Mouse (Mus musculus): ENCODE results near the gene Npas4. TPM values are rescaled to one million over a fixed set of nuclear protein-coding genes. Genes with fewer than 3 reads are reported as not detected.

Npas4 gene
- polyA plus RNA-seq (2015; fragmentation: Nextera tagmentation; extraction: Ambion mirVana): not detected in 2 replicates

DNA sequence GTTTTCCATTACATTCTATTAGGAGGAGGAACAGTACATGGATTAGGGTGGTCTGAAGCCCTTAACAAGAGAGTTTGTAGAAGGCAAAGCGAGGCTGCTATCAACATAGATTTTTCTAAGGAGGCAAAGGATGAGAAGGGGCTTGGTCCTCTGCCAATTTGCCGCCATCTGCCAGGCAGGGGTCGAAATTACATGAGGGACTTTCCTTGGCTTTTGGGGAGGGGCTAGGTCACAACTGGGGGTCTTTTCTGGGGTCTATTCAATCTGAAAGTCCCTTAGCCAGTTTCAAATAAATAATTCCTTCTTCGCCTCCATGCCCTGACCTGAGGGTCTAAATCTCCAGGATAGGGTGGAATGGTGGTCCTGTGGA, at the start of gene Npas4:
TSS of gene Npas4 (minus strand) at position 61 of the 370 bp plus-strand sequence.

GRCm38 (mm10) chr19:5038709-5039156, 48.6 kb upstream of the Npas4 start, which contains the start of the genes B4gat1 and AC124502.3:
Gene B4gat1, plus strand, starts transcription at chr19:5038826.
Gene AC124502.3, plus strand, starts transcription at chr19:5038891.

DNA sequence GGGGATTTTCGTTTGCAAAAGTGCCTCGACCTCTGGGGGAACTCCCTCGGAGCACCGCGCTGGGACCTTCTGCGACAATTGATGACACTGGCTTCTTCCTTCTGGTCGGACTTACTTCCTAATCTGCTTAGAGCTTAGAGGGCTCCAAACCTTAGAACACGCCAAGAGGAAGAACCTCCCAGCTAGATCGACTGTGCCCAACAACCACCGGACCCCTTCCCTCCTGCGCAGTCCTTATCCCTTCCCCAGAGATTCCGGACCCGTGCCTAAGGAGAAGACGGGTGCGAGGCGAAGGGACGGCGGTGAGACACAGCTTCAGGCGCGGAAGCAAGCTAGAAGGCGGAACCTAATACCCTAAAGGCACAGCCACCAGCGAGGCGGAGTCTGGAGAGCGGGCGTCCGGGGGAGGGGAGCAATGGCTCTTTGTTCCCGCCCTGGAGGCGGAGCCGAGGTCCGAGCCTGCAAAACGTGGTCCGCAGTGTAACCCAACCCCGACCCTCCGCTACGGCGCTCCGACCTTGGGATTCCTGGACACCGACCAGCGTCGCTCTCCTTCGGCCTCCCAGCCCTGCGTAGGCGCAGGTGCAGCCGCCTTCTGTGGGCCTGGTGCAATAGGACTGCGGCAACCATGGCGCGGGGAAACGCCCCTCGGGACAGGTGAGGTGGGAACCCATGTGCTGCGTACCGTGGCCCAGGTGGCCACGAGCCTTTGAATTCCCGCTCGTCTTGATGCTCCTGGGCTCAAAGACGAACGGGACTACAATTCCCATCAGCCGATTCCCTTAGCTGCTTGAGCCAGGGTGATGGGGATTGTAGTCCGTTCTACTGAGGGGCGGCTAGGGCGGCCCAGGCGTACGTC, 33.7 kb upstream of the Npas4 start, which contains the start of gene Slc29a2:
TSS of gene Slc29a2 (plus strand) at position 240 of the 859 bp plus-strand sequence.

DNA sequence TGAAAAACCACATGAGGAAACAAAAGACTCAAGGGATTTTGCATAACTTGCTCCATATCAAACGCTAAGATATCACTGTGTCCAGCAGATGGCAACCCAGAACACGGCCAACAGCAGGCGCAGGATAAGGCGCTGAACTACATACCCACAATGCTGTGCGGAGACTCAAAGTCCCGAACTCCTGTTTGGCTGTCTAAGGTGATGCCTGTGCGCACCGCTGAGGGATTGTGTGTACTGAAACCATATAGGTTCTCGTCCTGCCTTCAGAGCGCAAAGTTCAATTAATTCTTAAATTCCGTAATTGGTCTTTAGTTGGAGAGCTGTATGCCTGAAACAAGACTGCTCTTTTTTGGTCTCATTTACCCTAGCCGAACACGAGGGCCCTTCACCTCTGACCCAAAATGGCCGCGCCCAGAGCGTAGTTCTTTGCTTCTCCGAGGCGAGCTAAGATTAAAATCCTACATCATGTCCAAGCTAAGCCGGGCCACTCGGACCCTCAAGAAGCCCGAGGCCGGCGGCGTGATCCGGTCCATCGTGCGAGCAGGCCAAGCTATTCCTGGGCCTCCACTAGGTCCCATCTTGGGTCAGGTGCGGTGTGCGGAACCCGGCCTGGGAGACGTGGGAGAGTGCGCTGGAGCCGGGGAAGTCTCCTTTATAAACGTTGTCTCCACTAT, 28.1 kb downstream of the Npas4 start, which contains the start of gene Mrpl11:
TSS of gene Mrpl11 (plus strand) at position 220 of the 674 bp plus-strand sequence.

DNA sequence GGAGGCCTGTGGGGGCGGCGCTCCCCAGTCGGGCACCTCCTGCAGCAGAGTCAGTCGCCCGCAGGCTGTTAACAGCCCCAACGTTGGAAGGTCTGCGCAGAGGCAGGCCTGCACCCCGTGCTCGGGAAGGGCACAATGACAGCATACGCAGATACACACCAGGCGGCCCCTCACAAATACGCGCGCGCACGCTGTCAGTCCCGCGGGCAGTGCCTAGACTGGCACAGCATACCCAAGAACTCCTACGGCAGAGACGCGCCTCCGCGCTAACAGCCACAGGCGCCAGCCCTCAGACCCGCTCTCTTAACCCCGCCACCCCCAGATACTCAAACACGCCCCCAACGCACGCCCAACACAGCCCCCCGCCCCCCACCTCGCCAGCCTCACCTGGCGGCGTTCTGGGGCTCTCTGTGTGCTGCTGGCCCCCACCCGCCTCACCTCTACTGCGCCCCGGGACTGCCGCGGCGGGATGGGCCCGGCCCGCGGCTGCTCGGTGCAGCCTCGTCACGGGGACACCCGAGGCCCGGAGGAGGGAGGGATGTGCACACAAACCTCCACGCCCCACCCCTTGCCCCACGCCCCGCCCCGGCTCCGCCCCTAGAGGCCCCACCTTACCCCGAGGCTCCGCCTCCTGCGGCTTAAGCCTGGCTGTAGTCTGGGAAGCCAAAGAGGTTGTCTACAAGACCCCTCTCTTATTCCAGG, 47.4 kb downstream of the Npas4 start, which contains the start of gene Peli3:
TSS of gene Peli3 (minus strand) at position 577 of the 702 bp plus-strand sequence.

Other genes with a start within 250 kb of the Npas4 start
- 17.3 and 20.0 TPM in 2 replicates for gene Rbm4b, start 233.8 kb downstream of the Npas4 start, polyA plus RNA-seq (2015; fragmentation: Nextera tagmentation; extraction: Ambion mirVana)
- gene Rbm4, start 196.4 kb downstream of the Npas4 start, polyA plus RNA-seq (2015; fragmentation: Nextera tagmentation; extraction: Ambion mirVana): 25.4 and 26.0 TPM in 2 replicates
- 17.9 and 19.5 TPM in 2 replicates for gene Gm21992, start 178.7 kb downstream of the Npas4 start, polyA plus RNA-seq (2015; fragmentation: Nextera tagmentation; extraction: Ambion mirVana)
- gene Rbm14, start 178.7 kb downstream of the Npas4 start, polyA plus RNA-seq (2015; fragmentation: Nextera tagmentation; extraction: Ambion mirVana): 17.5 and 22.4 TPM in 2 replicates
- 38.7 and 46.0 TPM in 2 replicates for gene Ccs, start 151.0 kb downstream of the Npas4 start, polyA plus RNA-seq (2015; fragmentation: Nextera tagmentation; extraction: Ambion mirVana)
- not detected in 2 replicates for gene Ccdc87, start 150.9 kb downstream of the Npas4 start, polyA plus RNA-seq (2015; fragmentation: Nextera tagmentation; extraction: Ambion mirVana)
- 47.9 and 54.9 TPM in 2 replicates for gene Ctsf, start 135.2 kb downstream of the Npas4 start, polyA plus RNA-seq (2015; fragmentation: Nextera tagmentation; extraction: Ambion mirVana)
- 751 and 907 TPM in 2 replicates for gene Actn3, start 112.4 kb downstream of the Npas4 start, polyA plus RNA-seq (2015; fragmentation: Nextera tagmentation; extraction: Ambion mirVana)
- gene Zdhhc24, start 111.6 kb downstream of the Npas4 start, polyA plus RNA-seq (2015; fragmentation: Nextera tagmentation; extraction: Ambion mirVana): 5.1 and 5.9 TPM in 2 replicates
- gene Bbs1, start 83.7 kb downstream of the Npas4 start, polyA plus RNA-seq (2015; fragmentation: Nextera tagmentation; extraction: Ambion mirVana): 0.87 and 1.1 TPM in 2 replicates
- 46.4 and 52.9 TPM in 2 replicates for gene Dpp3, start 62.0 kb downstream of the Npas4 start, polyA plus RNA-seq (2015; fragmentation: Nextera tagmentation; extraction: Ambion mirVana)
- 0.57 and 0.77 TPM in 2 replicates for gene Peli3, start 47.2 kb downstream of the Npas4 start, polyA plus RNA-seq (2015; fragmentation: Nextera tagmentation; extraction: Ambion mirVana)
- gene Mrpl11, start 28.2 kb downstream of the Npas4 start, polyA plus RNA-seq (2015; fragmentation: Nextera tagmentation; extraction: Ambion mirVana): 105 and 106 TPM in 2 replicates
- gene Slc29a2, start 33.5 kb upstream of the Npas4 start, polyA plus RNA-seq (2015; fragmentation: Nextera tagmentation; extraction: Ambion mirVana): 5.1 and 6.5 TPM in 2 replicates
- 30.5 and 36.4 TPM in 2 replicates for gene B4gat1, start 48.5 kb upstream of the Npas4 start, polyA plus RNA-seq (2015; fragmentation: Nextera tagmentation; extraction: Ambion mirVana)
- 0.21 and 2.1 TPM in 2 replicates for gene AC124502.3, start 48.6 kb upstream of the Npas4 start, polyA plus RNA-seq (2015; fragmentation: Nextera tagmentation; extraction: Ambion mirVana)
- 16.9 and 21.0 TPM in 2 replicates for gene Brms1, start 51.0 kb upstream of the Npas4 start, polyA plus RNA-seq (2015; fragmentation: Nextera tagmentation; extraction: Ambion mirVana)
- gene Rin1, start 60.2 kb upstream of the Npas4 start, polyA plus RNA-seq (2015; fragmentation: Nextera tagmentation; extraction: Ambion mirVana): 1.6 and 1.7 TPM in 2 replicates
- 37.7 and 59.2 TPM in 2 replicates for gene Cd248, start 77.8 kb upstream of the Npas4 start, polyA plus RNA-seq (2015; fragmentation: Nextera tagmentation; extraction: Ambion mirVana)
- 0.34 and 0.72 TPM in 2 replicates for gene Tmem151a, start 95.2 kb upstream of the Npas4 start, polyA plus RNA-seq (2015; fragmentation: Nextera tagmentation; extraction: Ambion mirVana)
- gene Yif1a, start 98.2 kb upstream of the Npas4 start, polyA plus RNA-seq (2015; fragmentation: Nextera tagmentation; extraction: Ambion mirVana): 95.0 and 101 TPM in 2 replicates
- gene Cnih2, start 108.2 kb upstream of the Npas4 start, polyA plus RNA-seq (2015; fragmentation: Nextera tagmentation; extraction: Ambion mirVana): 0.88 and 0.91 TPM in 2 replicates
- gene Rab1b, start 116.8 kb upstream of the Npas4 start, polyA plus RNA-seq (2015; fragmentation: Nextera tagmentation; extraction: Ambion mirVana): 174 and 198 TPM in 2 replicates
- gene Klc2, start 128.2 kb upstream of the Npas4 start, polyA plus RNA-seq (2015; fragmentation: Nextera tagmentation; extraction: Ambion mirVana): 11.7 and 12.5 TPM in 2 replicates